Mouse (Mus musculus) spleen, adult 2 months (tissue): Measurements from ENCODE around the gene C1ql4.

ENCODE experiments used
- CTCF ChIP-seq: fragments of 200-500 bp; IDR thresholded peaks from 2 replicates; pipeline ENCODE4 v1.5.1; 2011; ENCODE audit warnings: mild to moderate bottlenecking, inconsistent platforms; ENCODE audit not compliant: insufficient read depth, insufficient read length, insufficient replicate concordance; ENCODE audit errors: extremely low read depth
- POLR2A ChIP-seq: fragments of 200-500 bp; IDR thresholded peaks from 2 replicates; pipeline ENCODE4 v1.6.1; 2011; ENCODE audit warnings: low read depth, low read length, inconsistent platforms

DNA sequence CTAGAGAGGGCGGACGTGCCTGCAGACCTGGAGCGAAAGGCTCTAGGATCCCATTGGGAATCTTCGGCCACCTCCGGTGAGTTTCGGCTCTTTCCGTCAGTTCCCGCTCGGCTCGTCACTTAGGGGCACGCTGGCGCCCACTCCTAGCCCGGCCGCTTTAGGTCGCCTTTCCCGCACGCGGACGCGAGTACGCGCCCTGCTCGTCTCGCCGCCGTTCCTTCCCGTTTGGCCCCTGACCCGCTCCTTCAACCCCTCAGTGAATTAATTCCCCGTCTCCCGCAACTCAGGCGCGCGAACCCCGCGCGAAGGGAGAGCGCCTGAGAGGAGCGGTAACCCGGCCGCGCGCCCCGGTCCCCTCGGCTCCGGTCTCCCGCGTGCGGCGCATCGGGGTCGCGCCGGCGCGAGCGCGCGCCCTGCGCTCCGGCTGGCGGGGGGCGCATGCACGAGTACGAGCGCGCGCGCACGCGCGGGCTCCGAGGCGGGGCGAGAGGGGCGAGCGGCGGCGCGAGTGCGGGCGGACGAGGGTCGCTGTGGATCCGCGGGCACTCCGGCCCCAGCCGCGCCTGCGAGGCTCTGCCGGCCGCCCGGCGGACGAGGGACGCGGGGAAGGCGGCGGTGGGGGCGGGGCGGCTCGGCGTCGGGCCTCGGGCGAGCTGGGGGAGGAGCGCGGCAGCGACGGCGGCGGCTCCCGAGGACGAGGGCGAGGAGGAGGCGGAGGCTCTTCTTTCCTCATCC lies 38.6 kb upstream of the C1ql4 start:
- TF ChIP-seq CTCF (no peak), POLR2A (no peak)
